Mouse (Mus musculus): ENCODE measurements around the gene Ywhab. TPM values are rescaled to one million over a fixed set of nuclear protein-coding genes. Genes with fewer than 3 reads are reported as not detected.

Ywhab gene
- polyA plus RNA-seq (2017; shearing (Covaris generic)): 89.5 TPM

DNA sequence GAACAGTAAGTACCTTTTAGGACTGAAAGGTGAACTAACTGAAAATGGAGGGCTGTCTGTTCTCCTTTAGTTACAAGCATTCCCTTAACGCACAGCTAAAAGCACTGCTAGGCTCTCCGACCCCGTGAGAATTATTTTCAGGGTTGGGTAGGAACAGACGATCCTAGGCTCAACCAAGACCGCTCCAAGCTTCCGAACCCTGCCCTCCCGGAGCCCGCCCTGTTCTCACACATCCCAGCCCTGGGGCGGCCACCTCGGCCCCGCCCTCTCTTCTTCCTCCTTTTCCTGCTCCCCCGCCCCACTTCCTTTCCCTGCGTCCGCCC lies at the start of gene Ywhab:
Ywhab (plus strand) TSS at position 307 of the 323 bp plus-strand sequence.

DNA sequence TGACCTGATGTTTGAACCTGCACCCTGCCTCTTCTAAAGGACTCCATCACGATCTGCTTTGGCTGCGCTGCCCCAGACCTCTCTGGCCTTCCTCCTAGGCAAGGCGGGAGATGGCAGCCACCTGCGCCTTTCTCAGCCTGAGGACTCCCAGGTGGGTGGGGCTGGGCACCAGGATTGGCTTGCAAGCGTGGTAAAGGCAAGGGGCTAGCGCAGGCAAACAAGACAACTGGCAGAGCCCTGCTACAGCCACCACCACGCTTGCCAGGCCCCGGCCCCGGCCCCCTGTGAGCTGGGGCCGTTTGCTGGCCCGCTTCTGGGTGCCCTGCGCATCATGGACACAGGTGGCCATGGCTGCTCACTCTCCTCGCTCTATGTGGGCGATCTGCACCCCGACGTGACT lies 30.4 kb downstream of the Ywhab start, which contains the start of gene Pabpc1l:
Pabpc1l (plus strand) TSS at position 301 of the 400 bp plus-strand sequence.

Other genes starting within 250 kb of the Ywhab start
- gene Ada, start 244.7 kb upstream of the Ywhab start, polyA plus RNA-seq (2017; shearing (Covaris generic)): 11.9 TPM
- gene Ccn5, start 174.1 kb upstream of the Ywhab start, polyA plus RNA-seq (2017; shearing (Covaris generic)): not detected
- not detected for gene Kcnk15, start 141.3 kb upstream of the Ywhab start, polyA plus RNA-seq (2017; shearing (Covaris generic))
- gene Rims4, start 76.3 kb upstream of the Ywhab start, polyA plus RNA-seq (2017; shearing (Covaris generic)): not detected
- gene Pabpc1l, start 30.5 kb downstream of the Ywhab start, polyA plus RNA-seq (2017; shearing (Covaris generic)): 4.6 TPM
- 309 TPM for gene Stk4, start 75.4 kb downstream of the Ywhab start, polyA plus RNA-seq (2017; shearing (Covaris generic))
- 147 TPM for gene Tomm34, start 76.2 kb downstream of the Ywhab start, polyA plus RNA-seq (2017; shearing (Covaris generic))
- not detected for gene Kcns1, start 176.2 kb downstream of the Ywhab start, polyA plus RNA-seq (2017; shearing (Covaris generic))
- not detected for gene Wfdc5, start 187.8 kb downstream of the Ywhab start, polyA plus RNA-seq (2017; shearing (Covaris generic))
- not detected for gene Wfdc12, start 195.6 kb downstream of the Ywhab start, polyA plus RNA-seq (2017; shearing (Covaris generic))
- not detected for gene Wfdc15a, start 205.2 kb downstream of the Ywhab start, polyA plus RNA-seq (2017; shearing (Covaris generic))
- not detected for gene Wfdc15b, start 226.7 kb downstream of the Ywhab start, polyA plus RNA-seq (2017; shearing (Covaris generic))
- not detected for gene Svs2, start 243.5 kb downstream of the Ywhab start, polyA plus RNA-seq (2017; shearing (Covaris generic))